Mouse (Mus musculus) stomach, embryonic 16.5 days (tissue): Measurements from ENCODE around the gene Adap2. TPM values are rescaled to one million over a fixed set of nuclear protein-coding genes. Genes with fewer than 3 reads are reported as not detected.

Experiments used
- ATAC-seq: fragments of 200-750 bp; cut with Nextera tagmentation; 2 replicates; pipeline ENCODE4 v1.8.0; 2017; ENCODE audit warnings: moderate number of reproducible peaks, moderate TSS enrichment; ENCODE audit not compliant: insufficient read depth, low FRiP score
- H3K27ac ChIP-seq: fragments of 300-500 bp; sonication (generic); 2 replicates; pipeline ENCODE4 v1.5.1; 2014; ENCODE audit warnings: low read length
- H3K27me3 ChIP-seq: fragments of 300-500 bp; sonication (generic); 2 replicates; pipeline ENCODE4 v1.6.1; 2014; ENCODE audit warnings: low read length, control low read depth, mixed read lengths; ENCODE audit not compliant: control insufficient read depth, insufficient read depth
- H3K36me3 ChIP-seq: fragments of 300-500 bp; sonication (generic); 2 replicates; pipeline ENCODE4 v1.6.1; 2014; ENCODE audit warnings: low read length; ENCODE audit not compliant: control insufficient read depth, insufficient read depth
- H3K4me1 ChIP-seq: fragments of 300-500 bp; sonication (generic); 2 replicates; pipeline ENCODE4 v1.6.1; 2014; ENCODE audit warnings: low read length, control low read depth, mixed read lengths; ENCODE audit not compliant: control insufficient read depth, insufficient read depth
- H3K4me2 ChIP-seq: fragments of 300-500 bp; sonication (generic); 2 replicates; pipeline ENCODE4 v1.6.1; 2014; ENCODE audit warnings: low read depth, low read length, mixed read lengths
- H3K4me3 ChIP-seq: fragments of 300-500 bp; sonication (generic); replicated peaks from 2 replicates; pipeline ENCODE4 v1.5.1; 2014; ENCODE audit warnings: mild to moderate bottlenecking, low read length
- H3K9ac ChIP-seq: fragments of 300-500 bp; sonication (generic); 2 replicates; pipeline ENCODE4 v1.6.1; 2014; ENCODE audit warnings: low read length
- H3K9me3 ChIP-seq: fragments of 300-500 bp; sonication (generic); replicated peaks from 2 replicates; pipeline ENCODE4 v1.6.1; 2016; ENCODE audit warnings: low read length, control low read depth; ENCODE audit not compliant: control insufficient read depth
- WGBS: fragments of 180-500 bp; shearing (Covaris S2); extraction: QIAGEN DNeasy Blood & Tissue Kit; methylation state at CpG from one replicate; pipeline ENCODE4 v1.1.7; 2014; 5-methylcytosine and 5-hydroxymethylcytosine counted together
- polyA plus RNA-seq: library from polyadenylated mRNA; unstranded; fragments of >200 nt; fragmentation: Nextera tagmentation; extraction: Ambion mirVana; gene quantifications from 2 replicates; pipeline ENCODE4 v1.2.1, GENCODE M21; 2015

Gene Adap2
- polyA plus RNA-seq, 1 experiment from 2014 or later, result 4.4 TPM

DNA sequence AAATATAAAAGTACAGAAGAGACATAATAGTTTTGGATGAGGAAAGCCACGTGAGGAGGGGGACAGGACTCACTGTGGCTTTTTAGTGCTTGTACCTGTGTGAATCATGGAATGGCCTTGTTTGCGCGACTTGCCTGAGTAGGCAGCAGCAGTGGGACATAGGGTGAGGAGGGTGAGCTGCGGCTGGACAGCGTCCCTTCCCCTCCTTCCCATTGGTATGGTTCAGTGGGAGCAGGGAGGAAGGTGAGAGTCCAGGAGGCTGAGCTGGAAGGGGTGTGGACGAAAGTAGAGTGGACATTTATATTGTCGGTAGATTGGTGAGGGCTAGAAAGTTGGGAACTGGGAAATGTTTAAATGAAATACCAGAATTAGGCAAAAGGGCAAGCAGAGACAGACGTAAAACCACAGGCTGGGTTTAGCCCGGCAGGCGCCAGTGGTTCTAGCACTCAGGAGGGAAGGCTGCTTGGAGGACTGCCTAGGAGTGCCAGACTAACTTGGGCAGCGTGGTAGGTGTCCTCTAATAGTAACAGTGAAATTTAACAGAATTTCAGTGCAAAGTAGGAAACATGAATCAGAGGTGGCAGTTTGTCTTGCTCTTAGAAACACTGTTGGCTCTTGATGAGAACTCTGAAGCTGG is 64.9 kb downstream of the Adap2 start:
- Histone ChIP-seq H3K9me3 (no peaks in the 10 kb centered on the region), H3K27me3 (no peaks in the 10 kb centered on the region), H3K36me3 (no peaks in the 10 kb centered on the region), H3K4me3 (no peak overlapping the region), H3K4me1 (no peaks in the 10 kb centered on the region), H3K27ac (no peak overlapping the region), H3K4me2 (no peak overlapping the region), H3K9ac (no peak overlapping the region)
- no peak for ATAC-seq
- WGBS, result 78% methylated on average over 11 of the region's 11 CpGs

Other genes with a start within 250 kb of the Adap2 start
- gene Utp6, start 191.7 kb upstream of the Adap2 start, polyA plus RNA-seq, result 40.2 and 50.4 TPM in 2 replicates
- gene Suz12, start 161.0 kb upstream of the Adap2 start, polyA plus RNA-seq, result 13.5 and 17.8 TPM in 2 replicates
- 22.4 and 28.7 TPM in 2 replicates for gene Crlf3, start 73.1 kb upstream of the Adap2 start, polyA plus RNA-seq
- gene Atad5, start 64.7 kb upstream of the Adap2 start, polyA plus RNA-seq, result 6.8 and 9.0 TPM in 2 replicates
- 22.6 and 23.0 TPM in 2 replicates for gene Tefm, start 11.9 kb upstream of the Adap2 start, polyA plus RNA-seq
- gene Rnf135, start 29.7 kb downstream of the Adap2 start, polyA plus RNA-seq, result 11.6 and 13.3 TPM in 2 replicates
- 43.8 and 48.3 TPM in 2 replicates for gene Rhot1, start 54.9 kb downstream of the Adap2 start, polyA plus RNA-seq
- 3.6 and 3.8 TPM in 2 replicates for gene Rhbdl3, start 146.8 kb downstream of the Adap2 start, polyA plus RNA-seq
- 14.1 and 17.1 TPM in 2 replicates for gene 5730455P16Rik, start 223.9 kb downstream of the Adap2 start, polyA plus RNA-seq
- 187 and 192 TPM in 2 replicates for gene Zfp207, start 229.2 kb downstream of the Adap2 start, polyA plus RNA-seq